Mouse (Mus musculus): Measurements from ENCODE around the gene Ruvbl2. TPM values are rescaled to one million over a fixed set of nuclear protein-coding genes. Genes with fewer than 3 reads are reported as not detected.
"Not testable (repeated sequence)": the region's sequence is repeated elsewhere in the genome, so short reads cannot be mapped to it uniquely, and the experiment has no call there.

Gene Ruvbl2
- 179 TPM for polyA plus RNA-seq (2012; fragmentation: generic; extraction: Trizol)
- long read RNA-seq, experiment 1, transcript Ruvbl2-201 (15 exons, 1,834 nt), result major isoform, 81 of 128 reads
- long read RNA-seq, experiment 1, partial matches to known transcripts, result 38 of 128 reads
- long read RNA-seq, experiment 1, other reads (novel, unspliced or antisense), result 9 of 128 reads
- long read RNA-seq, experiment 2, transcript Ruvbl2-201 (15 exons, 1,834 nt), result major isoform, 387 of 486 reads
- long read RNA-seq, experiment 2, partial matches to known transcripts, result 57 of 486 reads
- long read RNA-seq, experiment 2, other reads (novel, unspliced or antisense), result 42 of 486 reads

- Histone ChIP-seq H3K79me3 (ENCODE audit: low read depth) (peaks cover 15% of the 10 kb centered on the region), H3K36me3 (ENCODE audit: control insufficient read depth, insufficient read depth) (peaks cover 11% of the 10 kb centered on the region), H3K4me3 (ENCODE audit: insufficient read depth, poor library complexity, severe bottlenecking) (no peak within 1 kb of the TSS), H3K27me3 (ENCODE audit: control insufficient read depth, insufficient read depth, insufficient read length) (no peaks in the 10 kb centered on the region), H3ac (ENCODE audit: control insufficient read depth, insufficient read length, low read depth) (no peak within 1 kb of the TSS), H3K79me2 (ENCODE audit: control insufficient read depth, insufficient read depth) (peaks cover 43% of the 10 kb centered on the region)
- TF ChIP-seq MAX (IDR thresholded peaks at IDR 0.05) (no peak), USF1 (IDR thresholded peaks at IDR 0.05; ENCODE audit: low read depth) (no peak), CEBPB (IDR thresholded peaks at IDR 0.05; ENCODE audit: low read depth) (no peak), MYOG (IDR thresholded peaks at IDR 0.05; ENCODE audit: control insufficient read depth, extremely low read depth, insufficient read length) (no peak), CTCF (IDR thresholded peaks at IDR 0.05; ENCODE audit: control insufficient read depth, insufficient read depth, insufficient read length) (no peak), FOSL1 (IDR thresholded peaks at IDR 0.05; ENCODE audit: insufficient read depth, low read length, poor library complexity, severe bottlenecking) (no peak), MYOD1 (IDR thresholded peaks at IDR 0.05; ENCODE audit: control insufficient read depth, insufficient read length, low read depth) (no peak)
Observed at GRCm38 (mm10) chr7:45437521-45438276, at the start of gene Ruvbl2. Gene Ruvbl2, minus strand, starts transcription at chr7:45438096.

GRCm38 (mm10) chr7:45486761-45487415 is 49.0 kb upstream of the Ruvbl2 start, which contains the start of gene Gm45808:
Gene Gm45808, minus strand, starts transcription at chr7:45486811.
- Histone ChIP-seq H3ac (ENCODE audit: control insufficient read depth, insufficient read length, low read depth) (no peak within 1 kb of the TSS), H3K27me3 (ENCODE audit: control insufficient read depth, insufficient read depth, insufficient read length) (no peaks in the 10 kb centered on the region), H3K79me3 (ENCODE audit: low read depth) (no peaks in the 10 kb centered on the region), H3K79me2 (ENCODE audit: control insufficient read depth, insufficient read depth) (no peaks in the 10 kb centered on the region), H3K36me3 (ENCODE audit: control insufficient read depth, insufficient read depth) (no peaks in the 10 kb centered on the region), H3K4me3 (ENCODE audit: insufficient read depth, poor library complexity, severe bottlenecking) (no peak within 1 kb of the TSS)
- TF ChIP-seq MYOD1 (IDR thresholded peaks at IDR 0.05; ENCODE audit: control insufficient read depth, insufficient read length, low read depth) (no peak), MAX (IDR thresholded peaks at IDR 0.05) (no peak), FOSL1 (IDR thresholded peaks at IDR 0.05; ENCODE audit: insufficient read depth, low read length, poor library complexity, severe bottlenecking) (no peak), USF1 (IDR thresholded peaks at IDR 0.05; ENCODE audit: low read depth) (no peak), MYOG (IDR thresholded peaks at IDR 0.05; ENCODE audit: control insufficient read depth, extremely low read depth, insufficient read length) (no peak), CTCF (IDR thresholded peaks at IDR 0.05; ENCODE audit: control insufficient read depth, insufficient read depth, insufficient read length) (no peak), CEBPB (IDR thresholded peaks at IDR 0.05; ENCODE audit: low read depth) (no peak)

DNA sequence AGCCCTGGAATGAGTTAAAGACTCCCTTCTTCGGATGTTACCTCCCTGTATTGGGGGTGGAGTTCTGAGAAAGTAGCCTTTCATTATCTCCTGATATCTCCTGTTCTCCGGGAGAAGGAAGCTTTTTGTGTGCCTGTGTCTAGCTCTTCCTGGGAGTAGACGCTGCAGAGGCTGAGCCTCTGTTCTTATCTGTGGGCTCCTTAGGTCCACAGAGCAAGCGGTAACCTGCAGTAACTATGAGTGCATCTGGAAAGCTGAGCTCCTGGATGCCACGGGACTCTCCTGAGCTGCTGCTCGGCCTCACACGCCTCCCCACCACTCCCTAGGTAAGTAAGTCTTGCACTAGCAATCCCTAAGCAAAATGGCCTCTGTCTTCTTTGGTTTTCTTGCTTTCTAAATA is 48.3 kb upstream of the Ruvbl2 start:
- Histone ChIP-seq H3K79me3 (ENCODE audit: low read depth) (no peaks in the 10 kb centered on the region), H3K36me3 (ENCODE audit: control insufficient read depth, insufficient read depth) (no peaks in the 10 kb centered on the region), H3K4me3 (ENCODE audit: insufficient read depth, poor library complexity, severe bottlenecking) (no peak overlapping the region), H3K79me2 (ENCODE audit: control insufficient read depth, insufficient read depth) (no peaks in the 10 kb centered on the region), H3K27me3 (ENCODE audit: control insufficient read depth, insufficient read depth, insufficient read length) (no peaks in the 10 kb centered on the region), H3ac (ENCODE audit: control insufficient read depth, insufficient read length, low read depth) (no peak overlapping the region)
- no peak for TF ChIP-seq MYOG (IDR thresholded peaks at IDR 0.05; ENCODE audit: control insufficient read depth, extremely low read depth, insufficient read length)
- TF ChIP-seq CTCF (IDR thresholded peaks at IDR 0.05; ENCODE audit: control insufficient read depth, insufficient read depth, insufficient read length), result no peak
- no peak for TF ChIP-seq USF1 (IDR thresholded peaks at IDR 0.05; ENCODE audit: low read depth)

DNA sequence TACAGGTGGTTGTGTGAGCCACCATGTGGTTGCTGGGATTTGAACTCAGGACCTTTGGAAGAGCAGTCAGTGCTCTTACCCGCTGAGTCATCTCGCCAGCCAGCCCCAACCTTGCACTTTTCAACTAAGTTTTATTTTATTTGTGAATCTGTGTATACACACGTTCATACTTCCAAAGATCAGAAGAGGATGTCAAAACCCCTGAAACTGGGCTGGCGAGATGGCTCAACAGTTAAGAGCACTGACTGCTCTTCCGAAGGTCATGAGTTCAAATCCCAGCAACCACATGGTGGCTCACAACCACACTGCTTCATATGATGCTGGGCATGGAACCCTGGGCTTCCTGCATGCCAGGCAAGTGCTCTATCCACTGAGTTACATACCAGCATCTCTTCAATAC is 47.1 kb upstream of the Ruvbl2 start:
- H3ac ChIP-seq (ENCODE audit: control insufficient read depth, insufficient read length, low read depth); H3K4me3 ChIP-seq (ENCODE audit: insufficient read depth, poor library complexity, severe bottlenecking); H3K79me3 ChIP-seq (ENCODE audit: low read depth); H3K27me3 ChIP-seq (ENCODE audit: control insufficient read depth, insufficient read depth, insufficient read length); H3K36me3 ChIP-seq (ENCODE audit: control insufficient read depth, insufficient read depth); H3K79me2 ChIP-seq (ENCODE audit: control insufficient read depth, insufficient read depth): not testable (repeated sequence)

DNA sequence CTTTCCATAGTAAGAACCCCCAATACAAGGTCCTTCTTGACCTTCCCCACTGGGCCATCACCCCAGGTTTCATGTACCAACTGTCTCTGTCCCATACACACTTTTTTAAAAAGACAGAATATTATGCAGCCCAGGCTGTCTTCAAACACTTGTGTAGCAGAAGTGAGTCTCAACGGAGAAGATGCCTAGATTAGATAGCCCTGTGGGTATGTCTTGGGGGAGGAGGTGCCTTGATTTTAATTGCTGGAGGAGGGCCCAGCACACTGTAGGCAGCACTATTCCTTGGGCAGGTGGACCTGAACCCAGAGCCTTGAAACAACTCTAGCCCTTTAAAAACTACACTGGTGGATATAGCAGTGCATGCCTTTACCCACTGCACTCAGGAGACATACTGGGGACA is 44.3 kb upstream of the Ruvbl2 start:
- H3K36me3 ChIP-seq (ENCODE audit: control insufficient read depth, insufficient read depth), result no peaks in the 10 kb centered on the region
- H3K79me2 ChIP-seq (ENCODE audit: control insufficient read depth, insufficient read depth), result no peaks in the 10 kb centered on the region
- no peaks in the 10 kb centered on the region for H3K79me3 ChIP-seq (ENCODE audit: low read depth)
- H3ac ChIP-seq (ENCODE audit: control insufficient read depth, insufficient read length, low read depth), result no peak overlapping the region
- H3K27me3 ChIP-seq (ENCODE audit: control insufficient read depth, insufficient read depth, insufficient read length), result no peaks in the 10 kb centered on the region
- TF ChIP-seq MYOD1 (IDR thresholded peaks at IDR 0.05; ENCODE audit: control insufficient read depth, insufficient read length, low read depth) (no peak), FOSL1 (IDR thresholded peaks at IDR 0.05; ENCODE audit: insufficient read depth, low read length, poor library complexity, severe bottlenecking) (no peak), MAX (IDR thresholded peaks at IDR 0.05) (no peak), USF1 (IDR thresholded peaks at IDR 0.05; ENCODE audit: low read depth) (no peak), CTCF (IDR thresholded peaks at IDR 0.05; ENCODE audit: control insufficient read depth, insufficient read depth, insufficient read length) (no peak), CEBPB (IDR thresholded peaks at IDR 0.05; ENCODE audit: low read depth) (no peak), MYOG (IDR thresholded peaks at IDR 0.05; ENCODE audit: control insufficient read depth, extremely low read depth, insufficient read length) (no peak)
- H3K4me3 ChIP-seq (ENCODE audit: insufficient read depth, poor library complexity, severe bottlenecking), result no peak overlapping the region

All from C2C12 (cell line).